Mouse (Mus musculus): Measurements from ENCODE around the gene Efna3. TPM values are rescaled to one million over a fixed set of nuclear protein-coding genes. Genes with fewer than 3 reads are reported as not detected.

Efna3 gene
- polyA plus RNA-seq, 1 experiment from 2014 or later = 90.1 TPM

DNA sequence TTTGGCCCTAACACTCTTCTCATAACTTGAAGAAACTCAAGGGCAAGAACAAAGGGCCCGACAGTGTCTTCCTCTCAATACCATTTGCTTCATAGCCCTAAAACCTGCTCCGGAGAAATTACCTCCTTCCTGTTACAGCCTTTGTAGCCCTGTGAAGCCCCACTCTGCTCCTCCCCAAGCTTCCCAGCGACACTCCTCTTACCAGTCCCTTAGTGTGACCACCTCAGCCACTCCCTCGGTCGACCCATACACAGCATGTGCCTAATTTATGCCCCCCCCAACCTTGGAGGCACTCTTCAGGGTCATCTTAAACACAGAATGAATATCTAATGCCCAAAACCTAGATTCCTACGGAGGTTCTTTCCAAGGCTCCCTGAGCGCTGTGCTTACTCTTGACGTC is 44.1 kb downstream of the Efna3 start:
- Histone ChIP-seq H3K4me3 (peak overlapping the region; percentile 49), H3K4me1 (replicated peaks) (peaks cover 54% of the 10 kb centered on the region), H3K36me3 (no peaks in the 10 kb centered on the region), H3K9me3 (no peaks in the 10 kb centered on the region), H3K9ac (peak overlapping the region; percentile 72), H3K4me2 (peak overlapping the region; percentile 94), H3K27me3 (peaks cover 48% of the 10 kb centered on the region), H3K27ac (replicated peaks) (peak overlapping the region; percentile 68)
- no peak for ATAC-seq (ENCODE audit: low read depth)
- WGBS = 10% methylated on average over 8 of the region's 8 CpGs

DNA sequence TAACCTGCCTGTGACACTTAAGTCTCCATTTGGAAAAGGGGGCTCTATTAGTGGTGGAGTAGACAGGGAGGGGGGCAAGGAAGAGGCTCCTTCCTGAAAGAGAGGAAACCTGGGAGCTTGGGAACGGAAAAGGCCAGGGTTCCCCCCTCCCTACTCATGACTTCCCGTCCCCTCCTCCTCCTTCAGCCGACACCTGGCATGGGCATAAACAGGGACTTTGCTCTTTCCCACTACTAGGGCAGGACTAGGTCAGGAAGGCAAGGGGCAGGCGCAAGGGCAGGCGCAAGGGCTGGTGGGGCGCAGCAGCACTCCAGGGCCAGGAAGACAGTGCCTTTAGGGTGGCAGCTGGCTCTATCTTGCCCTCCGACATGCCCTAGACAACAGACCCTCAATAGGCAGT is 44.7 kb downstream of the Efna3 start:
- peak overlapping the region; percentile 94 for H3K4me2 ChIP-seq
- peaks cover 48% of the 10 kb centered on the region for H3K27me3 ChIP-seq

DNA sequence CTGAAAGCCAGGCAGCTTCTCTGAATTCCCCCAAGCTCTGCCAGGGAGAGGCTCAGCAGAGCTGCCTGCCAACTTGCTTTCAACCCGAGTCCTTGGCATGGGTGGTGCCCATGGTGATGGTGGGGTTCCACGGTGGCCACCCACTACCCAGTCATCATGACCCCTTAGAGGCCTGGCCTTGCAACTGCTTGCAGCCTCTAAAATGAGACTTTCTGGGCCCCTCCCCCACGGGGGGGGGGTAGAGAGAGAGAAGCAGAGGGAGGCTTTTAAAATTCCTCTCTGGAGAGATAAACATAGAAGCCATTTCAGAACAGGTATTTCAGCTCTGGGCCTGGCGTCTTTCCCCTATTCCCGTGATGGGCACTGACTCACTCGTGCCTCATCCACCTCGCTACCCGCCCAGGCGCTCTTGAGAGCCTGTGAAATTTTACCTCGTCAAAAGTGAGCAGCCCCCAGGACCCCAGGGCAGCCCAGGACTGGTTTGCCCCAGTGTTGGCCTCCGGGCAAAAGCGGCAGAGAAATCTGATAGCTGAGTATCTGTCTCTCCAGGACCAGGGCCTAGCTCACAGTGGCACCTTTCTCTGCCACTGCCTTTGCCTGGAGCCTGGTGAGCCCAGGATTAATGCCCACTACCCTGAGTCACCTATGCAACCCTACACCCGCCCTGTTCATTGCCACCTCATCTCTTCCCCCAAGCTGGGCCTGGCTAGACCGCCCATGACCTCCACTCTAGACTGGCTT is 45.3 kb downstream of the Efna3 start:
- Histone ChIP-seq H3K4me3 (peak overlapping the region; percentile 49), H3K4me2 (peak overlapping the region; percentile 94), H3K36me3 (no peaks in the 10 kb centered on the region), H3K9me3 (no peaks in the 10 kb centered on the region), H3K27ac (replicated peaks) (peak overlapping the region; percentile 54; the same call in 1 of the 2 replicates), H3K27me3 (peaks cover 48% of the 10 kb centered on the region), H3K4me1 (replicated peaks) (peaks cover 54% of the 10 kb centered on the region), H3K9ac (peak overlapping the region; percentile 72)
- 61% methylated on average over 14 of the region's 14 CpGs for WGBS
- no peak for ATAC-seq (ENCODE audit: low read depth)

More for the DNA sequence above, 44.7 kb downstream of the Efna3 start:
- WGBS = 53% methylated on average over 7 of the region's 7 CpGs
- no peaks in the 10 kb centered on the region for H3K9me3 ChIP-seq
- H3K4me3 ChIP-seq = peak overlapping the region; percentile 49
- ATAC-seq (ENCODE audit: low read depth) = no peak
- peak overlapping the region; percentile 68; the same call in 1 of the 2 replicates for H3K27ac ChIP-seq (replicated peaks)
- H3K36me3 ChIP-seq = no peaks in the 10 kb centered on the region
- H3K4me1 ChIP-seq (replicated peaks) = peaks cover 54% of the 10 kb centered on the region
- H3K9ac ChIP-seq = peak overlapping the region; percentile 72

- no peak overlapping the region for H3K4me2 ChIP-seq
- peaks cover 51% of the 10 kb centered on the region for H3K4me1 ChIP-seq (replicated peaks)
- H3K36me3 ChIP-seq = no peaks in the 10 kb centered on the region
- no peak overlapping the region for H3K9ac ChIP-seq
- H3K27me3 ChIP-seq = peaks cover 39% of the 10 kb centered on the region
- WGBS = 95% methylated on average over 13 of the region's 13 CpGs
- no peak for ATAC-seq (ENCODE audit: low read depth)
- no peak overlapping the region for H3K4me3 ChIP-seq
- H3K9me3 ChIP-seq = no peaks in the 10 kb centered on the region
- H3K27ac ChIP-seq (replicated peaks) = no peak overlapping the region
Observed at GRCm38 (mm10) chr3:89276061-89276460, 46.7 kb downstream of the Efna3 start.

DNA sequence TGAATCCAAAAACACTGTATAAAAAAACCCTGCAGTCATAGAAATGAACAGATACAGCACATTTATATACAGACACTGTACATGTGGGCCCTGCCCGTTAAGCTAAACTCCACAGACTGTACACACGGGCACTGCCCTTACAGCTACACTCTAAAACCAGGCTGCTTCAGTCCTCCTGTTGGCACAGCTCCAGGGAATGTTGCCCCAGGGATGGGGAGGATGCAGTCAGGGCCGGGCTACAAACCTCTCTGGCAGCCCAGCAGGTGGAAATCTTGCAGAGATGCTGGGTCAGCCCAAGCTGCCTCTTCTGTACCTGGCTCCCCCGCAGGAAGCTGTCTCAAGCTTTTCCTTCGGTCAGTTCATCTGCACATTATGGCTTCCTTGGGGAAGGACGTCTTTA is 51.0 kb downstream of the Efna3 start:
- 42% methylated on average over 6 of the region's 6 CpGs for WGBS
- 0 out of 2 replicates have a peak overlapping the region, but pooled peaks have one; percentile 22 for H3K9ac ChIP-seq
- H3K27ac ChIP-seq (replicated peaks) = no peak overlapping the region

GRCm38 (mm10) chr3:89270891-89271290 is 51.9 kb downstream of the Efna3 start:
- H3K4me2 ChIP-seq = peak overlapping the region; percentile 81
- H3K4me3 ChIP-seq = peak overlapping the region; percentile 51
- H3K9me3 ChIP-seq = no peaks in the 10 kb centered on the region
- H3K36me3 ChIP-seq = no peaks in the 10 kb centered on the region
- ATAC-seq (ENCODE audit: low read depth) = no peak
- 66% methylated on average over 6 of the region's 6 CpGs for WGBS
- H3K27me3 ChIP-seq = no peaks in the 10 kb centered on the region
- peak overlapping the region; percentile 74 for H3K27ac ChIP-seq (replicated peaks)
- peaks cover 50% of the 10 kb centered on the region for H3K4me1 ChIP-seq (replicated peaks)
- H3K9ac ChIP-seq = peak overlapping the region; percentile 80

More for the DNA sequence above, 51.0 kb downstream of the Efna3 start:
- Histone ChIP-seq H3K4me2 (no peak overlapping the region), H3K36me3 (no peaks in the 10 kb centered on the region), H3K27me3 (0 out of 2 replicates have a peak, but pooled peaks cover 6% of the 10 kb centered on the region), H3K4me3 (no peak overlapping the region), H3K9me3 (no peaks in the 10 kb centered on the region), H3K4me1 (replicated peaks) (peaks cover 46% of the 10 kb centered on the region)
- no peak for ATAC-seq (ENCODE audit: low read depth)

DNA sequence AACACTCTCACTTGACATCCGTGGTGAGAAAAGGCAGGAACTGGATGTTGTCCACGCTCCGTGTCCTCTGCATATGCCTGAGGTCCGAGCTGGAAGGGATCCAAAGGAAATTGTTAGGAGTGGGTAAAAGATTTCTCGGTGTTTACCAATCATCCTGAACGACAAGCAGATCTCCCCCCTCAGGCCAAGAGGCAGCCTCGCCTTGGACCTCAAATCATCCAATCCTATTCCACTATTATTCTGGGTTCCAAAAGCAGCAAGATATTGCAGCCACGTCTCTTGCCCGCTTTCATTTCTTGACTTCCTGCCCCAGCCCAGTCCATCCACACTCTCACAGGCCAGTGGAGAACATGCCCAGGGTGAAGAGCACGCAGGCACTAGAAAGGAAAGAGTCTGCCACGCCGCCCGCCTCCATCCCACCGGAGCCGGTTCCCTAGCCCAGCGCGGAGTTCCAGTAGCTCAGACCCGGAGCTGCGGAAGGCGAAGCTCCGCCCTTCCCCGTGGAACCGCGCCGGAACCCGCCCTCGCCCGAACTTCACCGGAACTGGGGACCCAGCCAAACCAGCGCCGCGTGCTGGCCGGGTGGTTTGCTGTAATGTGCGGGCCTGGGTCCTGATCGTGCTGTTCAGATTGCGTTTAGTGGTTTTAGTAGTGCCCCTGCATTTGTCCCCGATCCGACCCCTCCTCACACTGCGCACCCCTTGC is 52.6 kb downstream of the Efna3 start, which contains the start of gene Slc50a1:
Slc50a1 (minus strand) TSS at position 520 of the 705 bp plus-strand sequence.
- Histone ChIP-seq H3K36me3 (no peaks in the 10 kb centered on the region), H3K9me3 (no peaks in the 10 kb centered on the region), H3K4me1 (replicated peaks) (peaks cover 52% of the 10 kb centered on the region), H3K27me3 (no peaks in the 10 kb centered on the region), H3K9ac (peak within 1 kb of the TSS; percentile 80), H3K4me3 (peak within 1 kb of the TSS; percentile 51), H3K4me2 (peak within 1 kb of the TSS; percentile 81), H3K27ac (replicated peaks) (peak within 1 kb of the TSS; percentile 74)
- peak; percentile 21 for ATAC-seq (ENCODE audit: low read depth)
- WGBS = 4% methylated on average over 39 of the region's 39 CpGs

GRCm38 (mm10) chr3:89268916-89269315 is 53.8 kb downstream of the Efna3 start:
- H3K27ac ChIP-seq (replicated peaks) = no peak overlapping the region

GRCm38 (mm10) chr3:89266439-89266893 is 56.3 kb downstream of the Efna3 start:
- Histone ChIP-seq H3K9ac (peak overlapping the region; percentile 93), H3K4me1 (replicated peaks) (peaks cover 45% of the 10 kb centered on the region), H3K27me3 (no peaks in the 10 kb centered on the region), H3K4me3 (peak overlapping the region; percentile 72), H3K4me2 (peak overlapping the region; percentile 95), H3K9me3 (no peaks in the 10 kb centered on the region), H3K36me3 (no peaks in the 10 kb centered on the region), H3K27ac (replicated peaks) (peak overlapping the region; percentile 85)
- under 1% methylated on average over 20 of the region's 20 CpGs for WGBS
- ATAC-seq (ENCODE audit: low read depth) = peak; percentile 87

More at GRCm38 (mm10) chr3:89268916-89269315, 53.8 kb downstream of the Efna3 start:
- Histone ChIP-seq H3K4me2 (peak overlapping the region; percentile 81), H3K36me3 (no peaks in the 10 kb centered on the region), H3K27me3 (no peaks in the 10 kb centered on the region), H3K4me1 (replicated peaks) (peaks cover 52% of the 10 kb centered on the region), H3K9ac (peak overlapping the region; percentile 53; the same call in 1 of the 2 replicates), H3K9me3 (no peaks in the 10 kb centered on the region), H3K4me3 (peak overlapping the region; percentile 51)
- no peak for ATAC-seq (ENCODE audit: low read depth)
- 55% methylated on average over 8 of the region's 8 CpGs for WGBS

Other genes starting within 250 kb of the Efna3 start
- 83.4 and 91.9 TPM in 2 replicates for gene Rusc1, start 229.7 kb downstream of the Efna3 start, polyA plus RNA-seq (2015; fragmentation: Nextera tagmentation; extraction: Ambion mirVana)
- 0.15 TPM in 1 of 2 replicates, not detected in the other for gene Gm43738, start 221.9 kb downstream of the Efna3 start, polyA plus RNA-seq (2015; fragmentation: Nextera tagmentation; extraction: Ambion mirVana)
- gene Fdps, start 221.0 kb downstream of the Efna3 start, polyA plus RNA-seq (2015; fragmentation: Nextera tagmentation; extraction: Ambion mirVana) = 329 and 357 TPM in 2 replicates
- gene Pklr, start 186.8 kb downstream of the Efna3 start, polyA plus RNA-seq (2015; fragmentation: Nextera tagmentation; extraction: Ambion mirVana) = 0.14 and 0.46 TPM in 2 replicates
- 34.6 and 35.6 TPM in 2 replicates for gene Hcn3, start 162.8 kb downstream of the Efna3 start, polyA plus RNA-seq (2015; fragmentation: Nextera tagmentation; extraction: Ambion mirVana)
- 27.5 and 30.6 TPM in 2 replicates for gene Clk2, start 158.2 kb downstream of the Efna3 start, polyA plus RNA-seq (2015; fragmentation: Nextera tagmentation; extraction: Ambion mirVana)
- 129 and 135 TPM in 2 replicates for gene Scamp3, start 145.5 kb downstream of the Efna3 start, polyA plus RNA-seq (2015; fragmentation: Nextera tagmentation; extraction: Ambion mirVana)
- gene Fam189b, start 139.8 kb downstream of the Efna3 start, polyA plus RNA-seq (2015; fragmentation: Nextera tagmentation; extraction: Ambion mirVana) = 38.9 and 49.9 TPM in 2 replicates
- 48.3 and 50.0 TPM in 2 replicates for gene Gba, start 120.0 kb downstream of the Efna3 start, polyA plus RNA-seq (2015; fragmentation: Nextera tagmentation; extraction: Ambion mirVana)
- gene Thbs3, start 107.8 kb downstream of the Efna3 start, polyA plus RNA-seq (2015; fragmentation: Nextera tagmentation; extraction: Ambion mirVana) = 45.6 and 52.8 TPM in 2 replicates
- gene Mtx1, start 95.9 kb downstream of the Efna3 start, polyA plus RNA-seq (2015; fragmentation: Nextera tagmentation; extraction: Ambion mirVana) = 157 and 170 TPM in 2 replicates
- gene Muc1, start 93.9 kb downstream of the Efna3 start, polyA plus RNA-seq (2015; fragmentation: Nextera tagmentation; extraction: Ambion mirVana) = 1.0 and 1.1 TPM in 2 replicates
- gene Krtcap2, start 77.0 kb downstream of the Efna3 start, polyA plus RNA-seq (2015; fragmentation: Nextera tagmentation; extraction: Ambion mirVana) = 248 and 258 TPM in 2 replicates
- gene Trim46, start 76.7 kb downstream of the Efna3 start, polyA plus RNA-seq (2015; fragmentation: Nextera tagmentation; extraction: Ambion mirVana) = 55.8 and 55.9 TPM in 2 replicates
- 76.9 and 81.4 TPM in 2 replicates for gene Dpm3, start 63.6 kb downstream of the Efna3 start, polyA plus RNA-seq (2015; fragmentation: Nextera tagmentation; extraction: Ambion mirVana)
- gene Slc50a1, start 52.4 kb downstream of the Efna3 start, polyA plus RNA-seq (2015; fragmentation: Nextera tagmentation; extraction: Ambion mirVana) = 44.0 and 45.5 TPM in 2 replicates
- gene Efna1, start 41.8 kb downstream of the Efna3 start, polyA plus RNA-seq (2015; fragmentation: Nextera tagmentation; extraction: Ambion mirVana) = 12.5 and 14.5 TPM in 2 replicates
- 8.5 and 10.7 TPM in 2 replicates for gene Efna4, start 15.1 kb upstream of the Efna3 start, polyA plus RNA-seq (2015; fragmentation: Nextera tagmentation; extraction: Ambion mirVana)
- 48.8 and 54.0 TPM in 2 replicates for gene Adam15, start 27.0 kb upstream of the Efna3 start, polyA plus RNA-seq (2015; fragmentation: Nextera tagmentation; extraction: Ambion mirVana)
- gene Dcst2, start 39.0 kb upstream of the Efna3 start, polyA plus RNA-seq (2015; fragmentation: Nextera tagmentation; extraction: Ambion mirVana) = 0.17 TPM in 1 of 2 replicates, not detected in the other
- 0.88 and 1.1 TPM in 2 replicates for gene Dcst1, start 42.3 kb upstream of the Efna3 start, polyA plus RNA-seq (2015; fragmentation: Nextera tagmentation; extraction: Ambion mirVana)
- 0.54 and 0.68 TPM in 2 replicates for gene Zbtb7b, start 71.8 kb upstream of the Efna3 start, polyA plus RNA-seq (2015; fragmentation: Nextera tagmentation; extraction: Ambion mirVana)
- 0.84 and 2.6 TPM in 2 replicates for gene Lenep, start 79.8 kb upstream of the Efna3 start, polyA plus RNA-seq (2015; fragmentation: Nextera tagmentation; extraction: Ambion mirVana)
- gene Flad1, start 88.9 kb upstream of the Efna3 start, polyA plus RNA-seq (2015; fragmentation: Nextera tagmentation; extraction: Ambion mirVana) = 30.7 and 33.2 TPM in 2 replicates
- gene Cks1b, start 95.4 kb upstream of the Efna3 start, polyA plus RNA-seq (2015; fragmentation: Nextera tagmentation; extraction: Ambion mirVana) = 110 and 144 TPM in 2 replicates
- 41.8 and 45.1 TPM in 2 replicates for gene Shc1, start 95.5 kb upstream of the Efna3 start, polyA plus RNA-seq (2015; fragmentation: Nextera tagmentation; extraction: Ambion mirVana)
- gene Pygo2, start 107.2 kb upstream of the Efna3 start, polyA plus RNA-seq (2015; fragmentation: Nextera tagmentation; extraction: Ambion mirVana) = 40.4 and 47.7 TPM in 2 replicates
- gene Pbxip1, start 113.7 kb upstream of the Efna3 start, polyA plus RNA-seq (2015; fragmentation: Nextera tagmentation; extraction: Ambion mirVana) = 15.6 and 17.0 TPM in 2 replicates
- gene Pmvk, start 131.6 kb upstream of the Efna3 start, polyA plus RNA-seq (2015; fragmentation: Nextera tagmentation; extraction: Ambion mirVana) = 104 and 106 TPM in 2 replicates
- gene Kcnn3, start 197.2 kb upstream of the Efna3 start, polyA plus RNA-seq (2015; fragmentation: Nextera tagmentation; extraction: Ambion mirVana) = 4.8 and 5.5 TPM in 2 replicates

All from neural tube, embryonic 13.5 days (tissue).